Mouse (Mus musculus) erythroblast, embryonic 14.5 days (primary cell): Measurements from ENCODE around the gene Ptma.

ENCODE experiments used
- GATA1 ChIP-seq: IDR thresholded peaks from 2 replicates; pipeline ENCODE4 v1.6.1; 2012; ENCODE audit warnings: low read length, inconsistent platforms, mixed read lengths
- TAL1 ChIP-seq: IDR thresholded peaks from 3 replicates; pipeline ENCODE4 v1.6.1; 2012; ENCODE audit warnings: low read length, inconsistent platforms, mixed read lengths

DNA sequence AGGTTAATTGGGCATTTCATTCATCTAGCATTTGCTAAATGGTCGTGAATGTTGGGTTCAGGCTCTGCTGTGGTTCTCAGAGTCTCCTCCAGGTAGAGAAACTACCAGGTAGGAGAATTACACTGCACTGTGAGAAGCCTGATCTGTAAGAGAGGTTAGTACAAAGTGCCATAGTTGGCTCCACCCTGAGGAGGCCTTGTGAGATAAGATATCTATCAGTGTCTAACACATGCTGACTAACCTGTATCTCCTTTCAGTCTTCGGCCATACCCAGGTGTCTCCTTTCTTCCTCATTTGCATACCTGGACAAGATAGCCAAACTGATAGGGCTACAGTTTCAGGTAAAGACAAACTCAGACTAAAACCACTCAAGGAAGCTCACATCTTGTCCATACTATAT lies 36.1 kb downstream of the Ptma start:
- TF ChIP-seq TAL1 (no peak), GATA1 (no peak)
